Mouse (Mus musculus): ENCODE results near the gene Mpp3. TPM values are rescaled to one million over a fixed set of nuclear protein-coding genes. Genes with fewer than 3 reads are reported as not detected.

The Mpp3 gene
- polyA plus RNA-seq, 1 experiment from 2014 or later = 4.9 TPM

- Histone ChIP-seq H3K27ac (ENCODE audit: low read depth) (no peak overlapping the region), H3K4me2 (no peak overlapping the region), H3K4me1 (ENCODE audit: insufficient read depth) (no peaks in the 10 kb centered on the region), H3K27me3 (ENCODE audit: insufficient read depth, low read length) (no peaks in the 10 kb centered on the region), H3K4me3 (ENCODE audit: low read depth, low read length) (no peak overlapping the region), H3K36me3 (ENCODE audit: insufficient read depth) (0 out of 2 replicates have a peak, but pooled peaks cover 4% of the 10 kb centered on the region), H3K9me3 (ENCODE audit: low read depth, low read length) (no peaks in the 10 kb centered on the region), H3K9ac (no peak overlapping the region)
- WGBS = 77% methylated on average over 8 of the region's 8 CpGs
- ATAC-seq (ENCODE audit: insufficient read depth) (no peak), DNase-seq (no peak)
- TF ChIP-seq CTCF (IDR thresholded peaks at IDR 0.05; ENCODE audit: low read depth) = no peak
Observed at GRCm38 (mm10) chr11:102013201-102013600, 15.1 kb downstream of the Mpp3 start.

- Histone ChIP-seq H3K36me3 (ENCODE audit: insufficient read depth) (0 out of 2 replicates have a peak, but pooled peaks cover 4% of the 10 kb centered on the region), H3K4me3 (ENCODE audit: low read depth, low read length) (no peak overlapping the region), H3K4me2 (no peak overlapping the region), H3K27ac (ENCODE audit: low read depth) (no peak overlapping the region), H3K9ac (no peak overlapping the region), H3K4me1 (ENCODE audit: insufficient read depth) (no peaks in the 10 kb centered on the region), H3K9me3 (ENCODE audit: low read depth, low read length) (no peaks in the 10 kb centered on the region), H3K27me3 (ENCODE audit: insufficient read depth, low read length) (no peaks in the 10 kb centered on the region)
- no peak for ATAC-seq (ENCODE audit: insufficient read depth)
- TF ChIP-seq CTCF (IDR thresholded peaks at IDR 0.05; ENCODE audit: low read depth) = no peak
- WGBS = 68% methylated on average over 8 of the region's 8 CpGs
- no peak for DNase-seq
Observed at GRCm38 (mm10) chr11:102011510-102011909, 16.8 kb downstream of the Mpp3 start.

GRCm38 (mm10) chr11:102010140-102010539, 18.1 kb downstream of the Mpp3 start:
- no peak overlapping the region for H3K27ac ChIP-seq (ENCODE audit: low read depth)
- no peak overlapping the region for H3K4me3 ChIP-seq (ENCODE audit: low read depth, low read length)
- no peak overlapping the region for H3K4me2 ChIP-seq
- H3K4me1 ChIP-seq (ENCODE audit: insufficient read depth) = no peaks in the 10 kb centered on the region
- H3K9me3 ChIP-seq (ENCODE audit: low read depth, low read length) = no peaks in the 10 kb centered on the region
- WGBS = 79% methylated on average over 13 of the region's 13 CpGs
- H3K36me3 ChIP-seq (ENCODE audit: insufficient read depth) = 0 out of 2 replicates have a peak, but pooled peaks cover under 1% of the 10 kb centered on the region
- TF ChIP-seq CTCF (IDR thresholded peaks at IDR 0.05; ENCODE audit: low read depth) = no peak
- no peak for DNase-seq
- no peak for ATAC-seq (ENCODE audit: insufficient read depth)
- no peak overlapping the region for H3K9ac ChIP-seq
- no peaks in the 10 kb centered on the region for H3K27me3 ChIP-seq (ENCODE audit: insufficient read depth, low read length)

GRCm38 (mm10) chr11:102008954-102009637, 19.2 kb downstream of the Mpp3 start:
- WGBS = 60% methylated on average over 15 of the region's 15 CpGs
- no peak overlapping the region for H3K4me3 ChIP-seq (ENCODE audit: low read depth, low read length)
- no peaks in the 10 kb centered on the region for H3K4me1 ChIP-seq (ENCODE audit: insufficient read depth)
- H3K27me3 ChIP-seq (ENCODE audit: insufficient read depth, low read length) = no peaks in the 10 kb centered on the region
- no peaks in the 10 kb centered on the region for H3K9me3 ChIP-seq (ENCODE audit: low read depth, low read length)
- no peak overlapping the region for H3K27ac ChIP-seq (ENCODE audit: low read depth)
- no peak overlapping the region for H3K4me2 ChIP-seq
- DNase-seq (peak; percentile 60), ATAC-seq (ENCODE audit: insufficient read depth) (no peak)
- H3K9ac ChIP-seq = no peak overlapping the region
- TF ChIP-seq CTCF (IDR thresholded peaks at IDR 0.05; ENCODE audit: low read depth) = no peak
- H3K36me3 ChIP-seq (ENCODE audit: insufficient read depth) = no peaks in the 10 kb centered on the region

- H3K4me2 ChIP-seq = no peak overlapping the region
- TF ChIP-seq CTCF (IDR thresholded peaks at IDR 0.05; ENCODE audit: low read depth) = no peak
- no peaks in the 10 kb centered on the region for H3K4me1 ChIP-seq (ENCODE audit: insufficient read depth)
- no peak overlapping the region for H3K9ac ChIP-seq
- ATAC-seq (ENCODE audit: insufficient read depth) (no peak), DNase-seq (no peak)
- 78% methylated on average over 8 of the region's 8 CpGs for WGBS
- H3K27ac ChIP-seq (ENCODE audit: low read depth) = no peak overlapping the region
- no peaks in the 10 kb centered on the region for H3K9me3 ChIP-seq (ENCODE audit: low read depth, low read length)
- H3K36me3 ChIP-seq (ENCODE audit: insufficient read depth) = no peaks in the 10 kb centered on the region; the same call in 1 of the 2 replicates
- no peak overlapping the region for H3K4me3 ChIP-seq (ENCODE audit: low read depth, low read length)
- no peaks in the 10 kb centered on the region for H3K27me3 ChIP-seq (ENCODE audit: insufficient read depth, low read length)
Observed at GRCm38 (mm10) chr11:102008372-102008771, 19.9 kb downstream of the Mpp3 start.

DNA sequence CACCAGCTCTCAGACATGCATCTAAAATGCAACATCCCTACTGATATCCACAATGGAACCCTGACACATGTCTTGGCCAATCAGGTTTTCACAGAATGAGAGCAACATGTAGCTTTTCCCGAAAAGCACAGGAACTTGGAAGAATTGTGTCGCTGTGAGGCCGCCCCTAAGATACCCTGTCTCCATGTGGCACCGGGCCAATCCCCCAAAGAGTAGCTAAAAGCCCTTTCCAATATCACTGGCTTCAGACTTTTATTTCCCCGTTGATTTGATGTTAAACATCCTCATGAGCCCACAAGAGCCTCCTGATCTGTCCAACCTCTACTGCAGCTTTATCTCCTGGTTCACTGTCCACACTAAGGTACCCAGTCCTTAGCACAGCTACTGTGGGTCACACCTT, 21.6 kb downstream of the Mpp3 start:
- H3K36me3 ChIP-seq (ENCODE audit: insufficient read depth) = no peaks in the 10 kb centered on the region; the same call in 1 of the 2 replicates
- no peak overlapping the region for H3K4me2 ChIP-seq
- H3K4me1 ChIP-seq (ENCODE audit: insufficient read depth) = no peaks in the 10 kb centered on the region
- H3K27me3 ChIP-seq (ENCODE audit: insufficient read depth, low read length) = no peaks in the 10 kb centered on the region
- no peak for TF ChIP-seq CTCF (IDR thresholded peaks at IDR 0.05; ENCODE audit: low read depth)
- DNase-seq = no peak
- H3K27ac ChIP-seq (ENCODE audit: low read depth) = no peak overlapping the region
- H3K4me3 ChIP-seq (ENCODE audit: low read depth, low read length) = no peak overlapping the region
- 80% methylated on average over 5 of the region's 5 CpGs for WGBS
- no peaks in the 10 kb centered on the region for H3K9me3 ChIP-seq (ENCODE audit: low read depth, low read length)
- ATAC-seq (ENCODE audit: insufficient read depth) = no peak
- H3K9ac ChIP-seq = no peak overlapping the region

- WGBS = 64% methylated on average over 9 of the region's 9 CpGs
- TF ChIP-seq CTCF (IDR thresholded peaks at IDR 0.05; ENCODE audit: low read depth) = no peak
- no peaks in the 10 kb centered on the region for H3K4me1 ChIP-seq (ENCODE audit: insufficient read depth)
- no peak overlapping the region for H3K9ac ChIP-seq
- DNase-seq (no peak), ATAC-seq (ENCODE audit: insufficient read depth) (no peak)
- H3K36me3 ChIP-seq (ENCODE audit: insufficient read depth) = no peaks in the 10 kb centered on the region; the same call in 1 of the 2 replicates
- no peak overlapping the region for H3K27ac ChIP-seq (ENCODE audit: low read depth)
- no peak overlapping the region for H3K4me3 ChIP-seq (ENCODE audit: low read depth, low read length)
- no peaks in the 10 kb centered on the region for H3K9me3 ChIP-seq (ENCODE audit: low read depth, low read length)
- no peak overlapping the region for H3K4me2 ChIP-seq
- H3K27me3 ChIP-seq (ENCODE audit: insufficient read depth, low read length) = no peaks in the 10 kb centered on the region
Observed at GRCm38 (mm10) chr11:102006271-102006670, 22.0 kb downstream of the Mpp3 start.
